Mouse (Mus musculus) lung, postnatal 36 days (tissue): ENCODE measurements around the gene Spata7.

Experiments used
- DNase-seq: peaks from one replicate; pipeline ENCODE4 v3.0.0; 2022; ENCODE audit warnings: mixed read lengths

Spata7 gene

GRCm38 (mm10) chr12:98674627-98675143, 46.7 kb downstream of the Spata7 start:
- DNase-seq: peak; percentile 91

GRCm38 (mm10) chr12:98676861-98677260, 48.9 kb downstream of the Spata7 start:
- no peak for DNase-seq

- DNase-seq: peak; percentile 14
Observed at GRCm38 (mm10) chr12:98677336-98677735, 49.4 kb downstream of the Spata7 start.

GRCm38 (mm10) chr12:98679906-98680305, 51.9 kb downstream of the Spata7 start:
- DNase-seq: no peak

- no peak for DNase-seq
Observed at GRCm38 (mm10) chr12:98682196-98682595, 54.2 kb downstream of the Spata7 start.

- peak; percentile 30 for DNase-seq
Observed at GRCm38 (mm10) chr12:98683171-98683570, 55.2 kb downstream of the Spata7 start.

- DNase-seq: peak; percentile 9
Observed at GRCm38 (mm10) chr12:98683574-98683973, 55.6 kb downstream of the Spata7 start.

- DNase-seq: no peak
Observed at GRCm38 (mm10) chr12:98690230-98690629, 62.3 kb downstream of the Spata7 start.

GRCm38 (mm10) chr12:98697202-98697601, 69.2 kb downstream of the Spata7 start:
- no peak for DNase-seq

GRCm38 (mm10) chr12:98701564-98701963, 73.6 kb downstream of the Spata7 start:
- DNase-seq: no peak

GRCm38 (mm10) chr12:98703554-98703953, 75.6 kb downstream of the Spata7 start:
- no peak for DNase-seq

GRCm38 (mm10) chr12:98703961-98704360, 76.0 kb downstream of the Spata7 start:
- no peak for DNase-seq

- DNase-seq: peak; percentile 35
Observed at GRCm38 (mm10) chr12:98712819-98713218, 84.9 kb downstream of the Spata7 start.

GRCm38 (mm10) chr12:98713621-98714103, 85.7 kb downstream of the Spata7 start:
- peak; percentile 86 for DNase-seq

GRCm38 (mm10) chr12:98714757-98715156, 86.8 kb downstream of the Spata7 start:
- DNase-seq: peak; percentile 32

- no peak for DNase-seq
Observed at GRCm38 (mm10) chr12:98716142-98716541, 88.2 kb downstream of the Spata7 start.
